Mouse (Mus musculus) neutrophil, adult 59 days (primary cell): Measurements from ENCODE around the gene Azi2. TPM values are rescaled to one million over a fixed set of nuclear protein-coding genes. Genes with fewer than 3 reads are reported as not detected.

Experiments used
- total RNA-seq, 2 experiments: library from RNA; stranded (reverse); gene quantifications; 1 replicate in 1 of 2; 2 replicates in 1 of 2; pipeline ENCODE4 v1.2.4; 2023

Gene Azi2
- 10 to 100 TPM; 65.6 to 76.0 TPM for total RNA-seq

DNA sequence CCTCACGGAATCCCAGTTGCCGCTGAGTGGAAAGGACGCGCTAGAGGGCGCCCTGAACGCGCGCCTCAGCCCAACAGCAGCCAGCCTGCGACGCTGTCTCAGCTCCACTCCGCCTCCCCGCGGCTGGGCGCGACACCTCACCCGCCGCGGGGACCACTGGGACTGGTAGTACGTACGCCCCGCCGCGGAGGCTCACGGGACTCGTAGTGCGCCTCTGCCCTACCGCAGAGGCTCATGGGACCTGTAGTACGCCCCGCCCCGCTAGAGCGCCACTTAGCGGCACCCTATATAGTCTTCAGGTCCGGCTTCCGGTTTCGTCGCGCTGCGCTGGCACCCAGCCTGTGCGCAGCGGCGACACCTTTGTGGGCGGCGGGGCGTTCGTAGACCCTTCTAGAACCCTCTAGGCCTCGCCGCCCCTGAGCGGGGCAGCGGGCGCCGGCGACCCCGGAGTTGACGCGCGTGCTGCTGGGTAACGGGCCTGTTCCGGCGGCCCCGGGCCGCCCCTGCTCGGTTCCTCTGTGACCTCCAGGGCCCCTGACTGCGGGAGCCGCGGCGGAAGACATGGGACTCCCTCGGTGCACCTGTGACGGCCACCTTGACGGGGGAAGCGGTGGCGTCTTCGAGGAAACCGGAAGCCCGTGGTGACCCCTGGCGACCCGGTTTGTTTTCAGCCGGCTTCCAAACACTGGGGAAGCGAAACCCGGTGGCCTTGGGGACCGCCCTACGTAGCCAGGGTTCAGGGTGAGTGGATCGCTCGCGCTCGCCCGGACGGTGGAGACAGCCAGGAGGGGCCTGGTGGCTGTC lies at the start of gene Azi2:
TSS of gene Azi2 (plus strand) at position 282 of the 804 bp plus-strand sequence.

Other genes starting within 250 kb of the Azi2 start
- 10 to 100 TPM in 1 of 2 experiments, 1 to 10 TPM in 1; 7.2 to 10.6 TPM for gene Cmc1, start 109.7 kb downstream of the Azi2 start, total RNA-seq